Mouse (Mus musculus): Measurements from ENCODE around the gene Ppp1r12a.

GRCm38 (mm10) chr10:108180313-108180712 is 18.3 kb downstream of the Ppp1r12a start:
- TF ChIP-seq POLR2A (IDR thresholded peaks at IDR 0.05; ENCODE audit: extremely low read depth, insufficient read depth, low read length) (no peak), CTCF (IDR thresholded peaks at IDR 0.05; ENCODE audit: extremely low read depth, insufficient read depth, low read length) (no peak)
